Mouse (Mus musculus) brain, embryonic 14.5 days (tissue): Measurements from ENCODE around the gene Mrpl38. TPM values are rescaled to one million over a fixed set of nuclear protein-coding genes. Genes with fewer than 3 reads are reported as not detected.
A peak's percentile ranks its signal among the peaks of the same experiment; 100 is the strongest.

Source experiments
- DNase-seq: peaks from one replicate; pipeline ENCODE4 v3.0.0-alpha.2; 2011; ENCODE audit warnings: low read depth
- CTCF ChIP-seq: fragments of 200-500 bp; IDR thresholded peaks from 2 replicates; pipeline ENCODE4 v1.5.1; 2012; ENCODE audit warnings: inconsistent platforms, mild to moderate bottlenecking, moderate library complexity, borderline replicate concordance; ENCODE audit not compliant: insufficient read depth, insufficient read length; ENCODE audit errors: extremely low read depth
- POLR2A ChIP-seq: fragments of 200-500 bp; IDR thresholded peaks from 2 replicates; pipeline ENCODE4 v1.6.1; 2012; ENCODE audit warnings: mild to moderate bottlenecking, inconsistent platforms, borderline replicate concordance; ENCODE audit not compliant: poor library complexity, insufficient read depth, insufficient read length, severe bottlenecking; ENCODE audit errors: extremely low read depth
- polyA plus RNA-seq: library from polyadenylated mRNA; depleted of rRNA; stranded (reverse); fragments of >200 nt; gene quantifications from 2 replicates; pipeline ENCODE4 v1.2.3, GENCODE M21; 2012

Gene Mrpl38
- polyA plus RNA-seq, 1 experiment: 38.6 TPM

DNA sequence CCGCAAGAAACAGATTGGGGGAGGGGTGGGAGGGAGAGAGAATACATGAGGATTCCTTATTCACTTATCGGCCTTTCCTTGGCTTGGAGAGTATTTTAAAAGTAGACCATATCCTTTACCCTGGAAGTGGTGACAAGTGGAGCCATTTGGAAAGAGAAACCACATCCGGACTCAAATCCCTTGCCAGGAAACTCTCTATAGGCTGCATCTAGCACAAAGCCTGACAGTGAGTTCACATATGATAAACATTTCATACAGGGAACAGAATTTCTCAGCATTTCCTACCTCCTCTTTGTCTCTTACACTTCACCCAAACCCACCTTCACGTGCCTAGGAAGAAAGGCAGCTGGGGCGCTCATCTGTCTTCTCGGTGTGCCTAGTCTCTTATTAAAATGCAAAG, 28.6 kb upstream of the Mrpl38 start:
- peak; percentile 55 for DNase-seq
- no peak for TF ChIP-seq POLR2A

DNA sequence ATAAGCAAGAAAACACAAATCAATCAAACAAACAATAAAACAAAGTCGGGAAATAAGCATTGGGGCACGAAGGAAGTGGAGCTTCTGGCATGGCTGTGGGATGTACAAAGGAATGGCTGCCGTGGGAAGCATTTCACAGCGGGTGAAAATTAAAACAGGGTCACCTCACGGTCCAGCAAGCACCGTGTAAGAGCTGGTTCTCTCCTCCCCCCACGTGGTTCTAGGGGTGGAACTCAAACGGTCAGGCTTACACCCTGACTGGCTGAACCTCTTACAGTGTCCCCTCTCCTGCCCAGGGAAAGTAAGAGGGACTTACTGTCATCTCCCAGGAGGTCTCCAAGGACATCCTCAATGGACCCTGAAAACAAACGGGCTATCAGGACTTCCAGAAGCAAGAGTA, 24.3 kb upstream of the Mrpl38 start:
- TF ChIP-seq CTCF (no peak), POLR2A (no peak)
- peak; percentile 43 for DNase-seq

DNA sequence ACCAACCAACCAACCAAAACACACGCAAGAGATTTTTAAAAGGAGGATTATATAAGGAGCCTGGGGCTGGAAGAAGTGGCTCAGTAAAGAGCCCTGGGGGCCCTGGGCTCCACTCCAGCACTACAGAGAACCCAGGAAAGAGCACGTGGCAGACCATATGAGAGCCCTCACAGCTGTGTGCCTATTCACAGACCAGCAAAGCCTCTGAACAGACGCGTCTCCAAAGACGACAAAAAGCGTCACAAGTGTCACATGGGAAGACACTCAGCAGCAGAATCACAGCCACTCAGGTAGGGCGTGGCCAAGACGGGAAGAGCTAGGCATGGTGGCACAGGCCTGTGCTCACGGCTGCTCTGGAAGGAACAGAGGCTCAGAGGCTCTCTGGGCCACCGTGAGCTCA, 23.5 kb upstream of the Mrpl38 start:
- TF ChIP-seq CTCF: no peak
- no peak for TF ChIP-seq POLR2A
- peak; percentile 61 for DNase-seq

DNA sequence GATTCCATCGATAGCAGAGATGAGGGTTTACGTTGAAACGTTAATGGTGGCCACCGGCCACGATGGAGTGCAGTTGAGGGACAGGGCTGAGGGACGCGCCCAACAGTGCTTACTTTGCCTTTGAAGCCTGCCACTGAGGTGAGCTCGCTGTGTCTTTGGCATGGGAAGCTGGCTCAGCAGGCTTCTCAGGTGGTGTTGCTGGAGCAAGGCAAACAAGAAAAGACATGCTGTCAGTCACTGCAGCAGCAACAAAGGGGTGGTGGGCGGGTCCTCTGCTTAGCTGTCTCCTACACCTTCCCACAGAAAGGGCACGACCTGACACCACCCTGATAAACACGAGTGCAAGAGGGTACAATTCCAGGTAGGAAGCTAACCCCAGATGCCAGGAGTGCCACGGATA, 22.6 kb upstream of the Mrpl38 start:
- no peak for DNase-seq
- TF ChIP-seq POLR2A (no peak), CTCF (no peak)

DNA sequence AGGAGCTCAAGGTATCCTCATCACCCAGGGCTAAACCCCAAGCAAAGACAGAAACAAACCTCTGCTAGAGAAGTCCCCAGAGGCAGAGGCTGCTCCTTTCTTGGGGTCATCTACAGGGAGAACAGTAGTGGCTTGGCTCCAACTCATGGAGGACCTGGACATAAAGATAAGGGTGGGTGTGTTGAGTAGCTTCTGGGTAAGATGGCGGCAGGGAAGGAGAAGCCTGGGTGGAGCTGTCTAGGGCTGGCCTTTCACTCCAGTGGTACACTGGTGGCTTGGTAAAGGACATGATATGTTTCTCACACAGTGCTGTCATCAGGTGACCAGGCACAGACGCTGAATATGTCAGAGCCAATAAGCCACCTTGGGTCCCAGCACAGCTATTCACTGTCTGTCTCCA, 12.3 kb upstream of the Mrpl38 start:
- no peak for DNase-seq
- TF ChIP-seq POLR2A (no peak), CTCF (no peak)

DNA sequence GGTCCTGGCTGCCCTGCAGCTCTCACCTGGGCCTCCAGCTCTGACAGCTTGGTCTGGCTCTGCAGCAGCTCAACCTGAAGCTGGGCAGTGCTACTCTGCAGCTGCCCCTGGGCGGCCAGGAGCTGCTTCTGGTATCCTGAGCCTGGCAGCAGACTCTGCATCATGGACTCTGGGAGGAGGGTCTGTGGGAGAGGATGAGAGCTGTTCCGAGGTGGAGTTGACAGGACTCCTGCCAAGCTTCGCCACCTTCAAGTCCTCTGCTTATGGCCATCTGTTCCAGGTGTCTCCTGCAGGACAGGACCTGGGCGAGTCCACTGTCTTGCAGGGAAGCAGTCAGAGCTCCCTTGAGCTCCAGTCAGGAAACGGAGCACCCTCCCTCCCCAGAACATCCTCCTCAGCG, 10.7 kb upstream of the Mrpl38 start:
- no peak for DNase-seq
- TF ChIP-seq POLR2A (no peak), CTCF (no peak)

DNA sequence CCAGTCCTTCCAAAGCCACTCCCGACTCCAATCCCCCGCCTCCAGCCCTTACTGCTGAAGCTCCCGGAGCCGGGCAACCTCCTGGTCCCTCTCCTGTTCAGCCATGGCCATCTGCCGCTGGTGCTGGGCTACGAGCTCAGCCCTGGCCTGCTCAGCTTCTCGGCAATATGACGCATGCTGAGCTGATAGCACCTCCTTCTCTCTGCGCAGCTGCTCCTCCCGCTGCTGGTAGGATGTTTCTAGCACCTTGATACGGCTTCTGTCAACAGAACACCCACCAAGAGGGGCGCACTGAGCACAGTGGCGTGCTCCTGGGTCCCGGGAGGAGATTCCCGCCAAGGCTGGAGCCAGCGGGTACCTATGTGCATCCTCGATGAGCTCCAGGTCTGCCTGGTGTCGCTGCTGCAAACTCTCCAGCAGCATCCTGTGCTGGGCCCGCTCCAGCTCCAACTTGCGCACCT, 10.1 kb upstream of the Mrpl38 start:
- TF ChIP-seq POLR2A (no peak), CTCF (no peak)
- peak; percentile 29 for DNase-seq

DNA sequence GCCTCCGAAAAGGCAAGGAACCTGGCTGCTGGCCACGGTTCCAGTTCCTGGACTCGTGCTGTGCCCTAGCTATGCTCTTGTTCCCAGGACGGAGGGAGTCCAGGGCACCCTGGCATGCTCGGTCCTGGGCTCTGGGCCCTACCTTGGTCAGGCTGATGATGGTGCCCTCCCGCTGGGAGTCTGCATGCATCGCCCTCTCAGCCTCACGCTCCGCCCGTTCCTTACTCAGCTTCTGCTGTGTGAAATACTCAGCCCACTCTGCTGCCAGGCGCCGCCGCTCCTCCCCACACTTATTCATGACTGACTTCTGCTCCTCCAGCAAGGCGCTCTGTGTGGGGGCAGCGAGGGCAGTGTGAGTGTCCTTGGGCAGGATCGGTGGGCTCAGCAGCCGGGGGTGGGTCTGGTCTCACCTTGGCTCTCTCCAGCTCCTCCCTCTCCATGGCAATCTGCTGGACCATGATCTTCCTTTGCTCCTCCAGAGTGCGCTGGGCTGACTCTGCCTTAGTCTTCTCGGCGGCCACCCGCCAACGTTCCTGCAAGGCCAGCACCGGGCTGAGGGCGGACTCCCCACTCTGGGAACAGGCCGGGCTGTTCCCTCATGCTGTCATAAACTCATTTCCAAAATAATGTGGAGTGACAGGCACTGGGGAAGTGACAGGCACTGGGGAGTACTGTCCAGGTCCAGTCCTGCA, 7.8 kb upstream of the Mrpl38 start:
- no peak for TF ChIP-seq POLR2A
- TF ChIP-seq CTCF: no peak
- peak; percentile 41 for DNase-seq

DNA sequence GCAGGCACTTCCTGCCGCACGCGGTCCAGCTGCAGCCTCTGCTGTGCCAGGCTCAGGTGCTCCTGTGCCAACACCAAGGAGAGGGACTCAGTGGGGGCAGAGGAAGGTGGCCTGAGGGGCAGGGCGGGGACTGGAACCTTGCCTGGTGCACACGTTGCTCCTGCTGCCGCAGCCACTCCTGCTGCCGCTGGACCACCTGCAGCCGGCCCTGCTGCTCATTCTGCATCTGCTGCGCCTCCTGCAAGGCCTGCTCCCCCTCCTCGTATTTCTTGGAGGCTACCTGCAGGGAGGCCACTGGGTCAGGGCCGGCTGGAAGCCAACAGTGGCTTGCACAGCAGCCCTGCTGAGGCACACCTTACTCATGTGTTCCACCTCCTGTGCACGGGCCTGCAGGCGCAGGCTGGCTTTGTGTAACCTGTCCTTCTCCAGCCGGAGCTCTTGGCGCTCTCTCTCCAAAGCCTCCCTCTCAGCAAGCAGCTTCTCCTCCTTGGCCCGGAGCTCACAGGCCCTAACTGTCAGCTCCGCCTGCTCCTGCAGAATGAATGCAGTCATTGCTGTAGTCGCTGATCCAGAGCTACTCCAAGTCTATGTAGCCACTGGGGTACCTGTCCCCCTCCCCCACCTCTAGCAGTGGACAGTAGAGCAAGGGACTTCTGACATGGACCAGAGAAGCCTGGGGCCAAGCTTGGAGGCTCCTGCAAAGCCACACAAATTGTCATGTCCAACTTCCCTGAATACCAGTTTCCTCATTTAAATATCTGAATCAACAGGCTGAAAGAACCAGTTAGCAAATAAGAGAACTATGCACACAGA, 7.0 kb upstream of the Mrpl38 start:
- DNase-seq: no peak
- TF ChIP-seq CTCF (no peak), POLR2A (no peak)

DNA sequence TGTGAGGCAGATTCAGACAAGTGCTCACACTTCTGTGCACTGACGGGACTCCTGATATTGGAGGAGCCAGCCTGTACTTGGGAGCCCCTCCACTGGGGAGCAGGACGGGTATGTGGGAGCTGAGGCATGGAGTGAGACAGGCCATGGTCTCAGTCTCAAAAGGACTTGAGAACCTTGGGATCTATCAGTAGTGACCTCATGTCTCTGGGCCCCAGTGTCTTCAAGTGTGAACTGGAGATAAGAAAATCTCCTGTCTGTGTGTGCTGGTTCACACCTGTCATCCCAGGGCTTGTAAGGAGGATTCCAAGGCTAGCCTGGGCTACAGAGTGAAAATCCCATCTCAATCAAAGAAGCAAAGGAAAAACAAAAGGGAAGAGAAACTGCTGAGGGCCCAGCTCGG, 4.8 kb upstream of the Mrpl38 start:
- TF ChIP-seq POLR2A (no peak), CTCF (no peak)
- DNase-seq: no peak

DNA sequence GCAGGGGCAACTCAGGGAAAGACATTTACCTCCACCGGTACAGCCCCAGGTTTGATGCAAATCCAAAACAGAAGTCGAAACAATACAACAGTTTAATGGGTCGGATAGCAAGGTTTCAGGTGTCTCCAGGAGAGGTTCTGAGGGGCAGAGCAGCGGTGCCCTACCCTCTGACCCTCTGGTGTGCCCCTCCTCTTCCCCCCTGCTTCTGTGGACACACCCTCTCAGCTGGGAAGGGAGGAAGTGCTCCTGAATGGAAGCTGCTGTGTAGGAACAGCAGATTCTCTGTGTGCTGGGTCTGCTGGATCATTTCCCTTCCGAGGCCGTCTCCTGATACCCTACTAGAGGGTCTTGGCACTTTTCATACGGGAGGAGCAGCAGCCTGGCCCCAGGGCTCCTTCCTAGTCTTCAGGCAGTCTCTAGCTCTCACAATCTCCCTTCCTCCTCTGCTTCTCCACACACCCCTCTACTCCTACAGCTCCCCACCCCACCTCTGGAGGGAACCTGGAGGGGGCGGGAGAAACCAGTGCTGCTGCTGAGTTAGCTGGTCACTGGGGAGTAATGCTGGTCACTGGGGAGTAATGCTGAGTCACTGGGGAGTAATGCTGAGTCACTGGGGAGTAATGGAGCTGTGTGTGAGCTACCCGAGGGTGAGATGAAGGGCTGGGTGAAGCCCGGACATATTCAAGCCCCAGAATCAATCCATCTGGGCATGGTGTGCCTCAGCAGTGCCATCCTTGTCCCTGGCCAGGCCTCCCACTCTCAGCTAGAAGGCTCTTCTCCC, 3.7 kb upstream of the Mrpl38 start:
- DNase-seq: no peak
- no peak for TF ChIP-seq CTCF
- no peak for TF ChIP-seq POLR2A
